Mouse (Mus musculus): ENCODE measurements at regions not wholly inside any gene's neighbourhood (a gene's known extent, or its start where the extent isn't known, plus 50 kb on each side); places are given as distances from the start of the nearest gene placed in this dataset.

- H3K4me3 ChIP-seq (replicated peaks): no peak overlapping the region
- no peaks in the 10 kb centered on the region for H3K27me3 ChIP-seq (replicated peaks)
- no peaks in the 10 kb centered on the region for H3K9me3 ChIP-seq (replicated peaks)
- no peak overlapping the region for H3K9ac ChIP-seq (replicated peaks)
- WGBS: 23% methylated on average over 8 of the region's 8 CpGs
- ATAC-seq (ENCODE audit: low FRiP score): no peak; the same call in 1 of the 2 replicates
- H3K36me3 ChIP-seq: no peaks in the 10 kb centered on the region
- no peaks in the 10 kb centered on the region; the same call in 1 of the 2 replicates for H3K4me1 ChIP-seq
- no peak overlapping the region for H3K4me2 ChIP-seq
- H3K27ac ChIP-seq (replicated peaks): no peak overlapping the region
Observed at GRCm38 (mm10) chr13:46173103-46173502, 100.4 kb upstream of the Stmnd1 start.

GRCm38 (mm10) chr13:46162025-46162374 lies 111.5 kb upstream of the Stmnd1 start:
- Histone ChIP-seq H3K9me3 (replicated peaks) (no peaks in the 10 kb centered on the region), H3K4me3 (replicated peaks) (peak overlapping the region; percentile 26), H3K27ac (replicated peaks) (peak overlapping the region; percentile 69), H3K27me3 (replicated peaks) (0 out of 2 replicates have a peak, but pooled peaks cover 3% of the 10 kb centered on the region), H3K4me1 (peaks cover 9% of the 10 kb centered on the region), H3K36me3 (no peaks in the 10 kb centered on the region), H3K9ac (replicated peaks) (peak overlapping the region; percentile 36; the same call in 1 of the 2 replicates), H3K4me2 (peak overlapping the region; percentile 57)
- ATAC-seq (ENCODE audit: low FRiP score): peak; percentile 88
- WGBS: 2% methylated on average over 10 of the region's 10 CpGs

- peak overlapping the region; percentile 26 for H3K4me3 ChIP-seq (replicated peaks)
- 25% methylated on average over 13 of the region's 13 CpGs for WGBS
- peak overlapping the region; percentile 57 for H3K4me2 ChIP-seq
- peak overlapping the region; percentile 36; the same call in 1 of the 2 replicates for H3K9ac ChIP-seq (replicated peaks)
- peaks cover 9% of the 10 kb centered on the region for H3K4me1 ChIP-seq
- H3K27ac ChIP-seq (replicated peaks): peak overlapping the region; percentile 69
- H3K36me3 ChIP-seq: no peaks in the 10 kb centered on the region
- 0 out of 2 replicates have a peak, but pooled peaks cover 3% of the 10 kb centered on the region for H3K27me3 ChIP-seq (replicated peaks)
- H3K9me3 ChIP-seq (replicated peaks): no peaks in the 10 kb centered on the region
- peak; percentile 66 for ATAC-seq (ENCODE audit: low FRiP score)
Observed at GRCm38 (mm10) chr13:46161261-46162024, 112.1 kb upstream of the Stmnd1 start.

GRCm38 (mm10) chr13:46159354-46159753 lies 114.2 kb upstream of the Stmnd1 start:
- WGBS: 92% methylated on average over 14 of the region's 14 CpGs
- ATAC-seq (ENCODE audit: low FRiP score): no peak

GRCm38 (mm10) chr13:46153282-46154260 lies 120.0 kb upstream of the Stmnd1 start:
- no peak overlapping the region for H3K4me3 ChIP-seq (replicated peaks)
- no peak overlapping the region for H3K27ac ChIP-seq (replicated peaks)
- no peaks in the 10 kb centered on the region for H3K9me3 ChIP-seq (replicated peaks)
- ATAC-seq (ENCODE audit: low FRiP score): no peak
- H3K27me3 ChIP-seq (replicated peaks): no peaks in the 10 kb centered on the region
- 71% methylated on average over 14 of the region's 14 CpGs for WGBS
- H3K4me1 ChIP-seq: no peaks in the 10 kb centered on the region
- no peak overlapping the region for H3K9ac ChIP-seq (replicated peaks)
- no peaks in the 10 kb centered on the region for H3K36me3 ChIP-seq
- H3K4me2 ChIP-seq: no peak overlapping the region

More at GRCm38 (mm10) chr13:46159354-46159753, 114.2 kb upstream of the Stmnd1 start:
- H3K9me3 ChIP-seq (replicated peaks): no peaks in the 10 kb centered on the region
- H3K27ac ChIP-seq (replicated peaks): no peak overlapping the region
- no peaks in the 10 kb centered on the region for H3K36me3 ChIP-seq
- no peak overlapping the region for H3K4me2 ChIP-seq
- no peak overlapping the region for H3K4me3 ChIP-seq (replicated peaks)
- no peak overlapping the region for H3K9ac ChIP-seq (replicated peaks)
- 0 out of 2 replicates have a peak, but pooled peaks cover 3% of the 10 kb centered on the region for H3K27me3 ChIP-seq (replicated peaks)
- peaks cover 9% of the 10 kb centered on the region for H3K4me1 ChIP-seq

GRCm38 (mm10) chr13:46140006-46140405 lies 133.5 kb upstream of the Stmnd1 start:
- Histone ChIP-seq H3K36me3 (no peaks in the 10 kb centered on the region), H3K4me1 (no peaks in the 10 kb centered on the region), H3K9me3 (replicated peaks) (no peaks in the 10 kb centered on the region), H3K4me3 (replicated peaks) (no peak overlapping the region), H3K27ac (replicated peaks) (no peak overlapping the region), H3K27me3 (replicated peaks) (no peaks in the 10 kb centered on the region), H3K9ac (replicated peaks) (no peak overlapping the region), H3K4me2 (no peak overlapping the region)
- 93% methylated on average over 3 of the region's 3 CpGs for WGBS
- ATAC-seq (ENCODE audit: low FRiP score): no peak

GRCm38 (mm10) chr13:46139251-46139650 lies 134.3 kb upstream of the Stmnd1 start:
- ATAC-seq (ENCODE audit: low FRiP score): no peak
- Histone ChIP-seq H3K4me1 (no peaks in the 10 kb centered on the region), H3K9ac (replicated peaks) (no peak overlapping the region), H3K9me3 (replicated peaks) (no peaks in the 10 kb centered on the region), H3K4me2 (no peak overlapping the region), H3K36me3 (no peaks in the 10 kb centered on the region), H3K27me3 (replicated peaks) (no peaks in the 10 kb centered on the region), H3K27ac (replicated peaks) (no peak overlapping the region), H3K4me3 (replicated peaks) (no peak overlapping the region)
- WGBS: 86% methylated on average over 5 of the region's 5 CpGs

GRCm38 (mm10) chr13:46135411-46135810 lies 138.1 kb upstream of the Stmnd1 start:
- Histone ChIP-seq H3K27ac (replicated peaks) (no peak overlapping the region), H3K4me3 (replicated peaks) (no peak overlapping the region), H3K9ac (replicated peaks) (no peak overlapping the region), H3K4me1 (no peaks in the 10 kb centered on the region), H3K27me3 (replicated peaks) (no peaks in the 10 kb centered on the region), H3K36me3 (no peaks in the 10 kb centered on the region), H3K4me2 (no peak overlapping the region), H3K9me3 (replicated peaks) (no peaks in the 10 kb centered on the region)
- 88% methylated on average over 8 of the region's 8 CpGs for WGBS
- ATAC-seq (ENCODE audit: low FRiP score): no peak

GRCm38 (mm10) chr13:46129236-46129855 lies 144.2 kb upstream of the Stmnd1 start:
- H3K27ac ChIP-seq (replicated peaks): no peak overlapping the region
- H3K36me3 ChIP-seq: no peaks in the 10 kb centered on the region
- no peak overlapping the region for H3K4me2 ChIP-seq
- H3K9me3 ChIP-seq (replicated peaks): no peaks in the 10 kb centered on the region
- H3K4me3 ChIP-seq (replicated peaks): no peak overlapping the region
- no peak for ATAC-seq (ENCODE audit: low FRiP score)
- H3K9ac ChIP-seq (replicated peaks): no peak overlapping the region
- WGBS: 94% methylated on average over 9 of the region's 9 CpGs
- no peaks in the 10 kb centered on the region for H3K27me3 ChIP-seq (replicated peaks)
- H3K4me1 ChIP-seq: no peaks in the 10 kb centered on the region

- Histone ChIP-seq H3K36me3 (no peaks in the 10 kb centered on the region), H3K4me3 (replicated peaks) (no peak overlapping the region), H3K4me2 (no peak overlapping the region), H3K9ac (replicated peaks) (no peak overlapping the region), H3K4me1 (no peaks in the 10 kb centered on the region), H3K9me3 (replicated peaks) (no peaks in the 10 kb centered on the region), H3K27ac (replicated peaks) (no peak overlapping the region), H3K27me3 (replicated peaks) (no peaks in the 10 kb centered on the region)
- no peak for ATAC-seq (ENCODE audit: low FRiP score)
- 57% methylated on average over 3 of the region's 3 CpGs for WGBS
Observed at GRCm38 (mm10) chr13:46123446-46123845, 150.1 kb upstream of the Stmnd1 start.

GRCm38 (mm10) chr13:46116576-46116975 lies 151.8 kb upstream of the Atxn1 start:
- Histone ChIP-seq H3K9me3 (replicated peaks) (no peaks in the 10 kb centered on the region), H3K4me2 (no peak overlapping the region), H3K27ac (replicated peaks) (no peak overlapping the region), H3K36me3 (no peaks in the 10 kb centered on the region), H3K4me3 (replicated peaks) (no peak overlapping the region), H3K9ac (replicated peaks) (no peak overlapping the region), H3K27me3 (replicated peaks) (no peaks in the 10 kb centered on the region), H3K4me1 (no peaks in the 10 kb centered on the region)
- WGBS: 94% methylated on average over 4 of the region's 4 CpGs
- no peak for ATAC-seq (ENCODE audit: low FRiP score)
